Mouse (Mus musculus) lung, postnatal 0 days (tissue): ENCODE measurements around the gene H2al1m.

Source experiments
- CTCF ChIP-seq: IDR thresholded peaks from 2 replicates; pipeline ENCODE4 v1.5.1; 2016; ENCODE audit warnings: antibody characterized with exemption, mild to moderate bottlenecking
- EP300 ChIP-seq: IDR thresholded peaks from 2 replicates; pipeline ENCODE4 v1.6.1; 2016; ENCODE audit warnings: antibody characterized with exemption, mild to moderate bottlenecking, control low read depth

- TF ChIP-seq CTCF (peak; percentile 17; the same call in 1 of the 2 replicates), EP300 (no peak)
Measured at GRCm38 (mm10) chrX:9272460-9273361, 10.9 kb upstream of the H2al1m start, which contains the start of gene Xk.
